ENCODE assay signal across 19 mouse cellular contexts in genomic region chr9:72512229-72512981, GRCm38 (mm10). TPM values are rescaled to one million over a fixed set of nuclear protein-coding genes. Genes with fewer than 3 reads are reported as not detected.
DNase-seq lines count a peak whose midpoint lies in the region; ATAC-seq and TF ChIP-seq lines count a peak whose summit lies in the region.
"Had no signal": no experiment of that assay in that cellular context is flagged by ENCODE, and none has a peak within 500 bp of the region (broad histone marks: within the 10 kb centered on the region; RNA-seq: fewer than 3 reads in every experiment).

No protein-coding gene starts in this region.

- no peaks in the 10 kb centered on the region for H3K9me3 ChIP-seq in forebrain, embryonic 13.5 days (replicated peaks)
- no peaks in the 10 kb centered on the region for H3K9me3 ChIP-seq in forebrain, embryonic 10.5 days
- no peaks in the 10 kb centered on the region for H3K9me3 ChIP-seq in heart, embryonic 10.5 days
- H3K9me3 ChIP-seq: embryonic facial prominence, embryonic 15.5 days; midbrain, embryonic 12.5 days; neural tube, embryonic 12.5 days had no signal

- peak overlapping the region; percentile 34 for H3K4me2 ChIP-seq in forebrain, embryonic 13.5 days
- H3K4me2 ChIP-seq: embryonic facial prominence, embryonic 15.5 days; heart, embryonic 11.5 days; midbrain, embryonic 12.5 days; neural tube, embryonic 12.5 days had no signal

- TF ChIP-seq POLR2A in testis, adult 2 months (IDR thresholded peaks at IDR 0.05; ENCODE audit: control insufficient read depth, low read depth, low read length) = no peak

- peak overlapping the region; percentile 52 for H3K27ac ChIP-seq in forebrain, embryonic 13.5 days
- no peak overlapping the region for H3K27ac ChIP-seq in forebrain, embryonic 10.5 days
- H3K27ac ChIP-seq in testis, adult 2 months (ENCODE audit: control insufficient read depth, insufficient read depth, low read depth, low read length) = 0 out of 2 replicates have a peak overlapping the region, but pooled peaks have one; percentile 21
- H3K27ac ChIP-seq in heart, embryonic 10.5 days = no peak overlapping the region
- H3K27ac ChIP-seq: embryonic facial prominence, embryonic 15.5 days; midbrain, embryonic 12.5 days; neural tube, embryonic 12.5 days had no signal

- no peaks in the 10 kb centered on the region for H3K36me3 ChIP-seq in forebrain, embryonic 13.5 days (ENCODE audit: poor library complexity, severe bottlenecking)
- H3K36me3 ChIP-seq in forebrain, embryonic 10.5 days (replicated peaks) = no peaks in the 10 kb centered on the region
- no peaks in the 10 kb centered on the region for H3K36me3 ChIP-seq in testis, adult 2 months (ENCODE audit: control insufficient read depth, insufficient read depth, low read length)
- no peaks in the 10 kb centered on the region for H3K36me3 ChIP-seq in heart, embryonic 10.5 days
- H3K36me3 ChIP-seq: embryonic facial prominence, embryonic 15.5 days; midbrain, embryonic 12.5 days; neural tube, embryonic 12.5 days had no signal

- peak; percentile 78 for ATAC-seq in forebrain, embryonic 13.5 days
- ATAC-seq: CD4-positive, CD25-positive, alpha-beta regulatory T cell, adult 4 months; lung, postnatal 0 days had no signal

- peaks cover 9% of the 10 kb centered on the region for H3K4me1 ChIP-seq in forebrain, embryonic 13.5 days
- no peaks in the 10 kb centered on the region for H3K4me1 ChIP-seq in forebrain, embryonic 10.5 days
- H3K4me1 ChIP-seq in testis, adult 2 months (ENCODE audit: control insufficient read depth, insufficient read depth, low read length) = peaks cover 2% of the 10 kb centered on the region; the same call in 1 of the 2 replicates
- H3K4me1 ChIP-seq in heart, embryonic 10.5 days = no peaks in the 10 kb centered on the region

- H3K4me3 ChIP-seq in forebrain, embryonic 13.5 days = no peak overlapping the region
- H3K4me3 ChIP-seq in forebrain, embryonic 10.5 days = no peak overlapping the region
- H3K4me3 ChIP-seq in testis, adult 2 months (ENCODE audit: control insufficient read depth, low read depth, low read length) = peak overlapping the region; percentile 67
- H3K4me3 ChIP-seq in heart, embryonic 10.5 days = no peak overlapping the region
- H3K4me3 ChIP-seq: embryonic facial prominence, embryonic 15.5 days; midbrain, embryonic 12.5 days; neural tube, embryonic 12.5 days had no signal

- intact Hi-C loops in left cerebral cortex, postnatal 4 days (cut with DNase I) = no loop called here

- TF ChIP-seq CTCF in testis, adult 2 months (IDR thresholded peaks at IDR 0.05; ENCODE audit: control insufficient read depth, insufficient read depth, insufficient replicate concordance, low read depth, low read length) = no peak

- no peaks in the 10 kb centered on the region for H3K27me3 ChIP-seq in forebrain, embryonic 13.5 days
- H3K27me3 ChIP-seq in forebrain, embryonic 10.5 days (ENCODE audit: poor library complexity, severe bottlenecking) = no peaks in the 10 kb centered on the region
- H3K27me3 ChIP-seq in testis, adult 2 months (ENCODE audit: control insufficient read depth, insufficient read depth, low read length) = no peaks in the 10 kb centered on the region
- H3K27me3 ChIP-seq in heart, embryonic 10.5 days (ENCODE audit: insufficient read depth, poor library complexity, severe bottlenecking) = no peaks in the 10 kb centered on the region
- H3K27me3 ChIP-seq: embryonic facial prominence, embryonic 15.5 days; midbrain, embryonic 12.5 days; neural tube, embryonic 12.5 days had no signal

- WGBS in forebrain, embryonic 13.5 days = 30% methylated on average over 11 of the region's 11 CpGs
- WGBS in forebrain, embryonic 10.5 days = 64% methylated on average over 11 of the region's 11 CpGs
- WGBS in heart, embryonic 10.5 days = 62% methylated on average over 11 of the region's 11 CpGs

- H3K9ac ChIP-seq in forebrain, embryonic 13.5 days = no peak overlapping the region
- H3K9ac ChIP-seq: embryonic facial prominence, embryonic 15.5 days; midbrain, embryonic 12.5 days; neural tube, embryonic 12.5 days had no signal

- DNase-seq in forebrain, embryonic 10.5 days (ENCODE audit: extremely low spot score, low spot score) = no peak
- peak; percentile 19 for DNase-seq in left cerebral cortex, postnatal 4 days
- no peak for DNase-seq in left cerebral cortex, adult 11 months (ENCODE audit: low spot score)
- DNase-seq in testis, postnatal 10 days (ENCODE audit: low spot score) = no peak
- DNase-seq in heart, embryonic 10.5 days (ENCODE audit: low spot score) = no peak
- DNase-seq: adrenal gland, postnatal 36 days; cerebellum, adult 18-20 months; cerebellum, postnatal 25 days; gastrocnemius, postnatal 10 days; kidney, adult 2 months; kidney, postnatal 10 days had no signal

RNA-seq across cellular contexts. Expression of gene Rfx7, which starts 19.6 kb away (rescaled TPM):
- polyA plus RNA-seq in forebrain, embryonic 13.5 days (2015; fragmentation: Nextera tagmentation; extraction: Ambion mirVana) = 16.2 and 18.5 TPM in 2 replicates
- 16.5 and 16.8 TPM in 2 replicates for polyA plus RNA-seq in forebrain, embryonic 10.5 days (2016; fragmentation: Nextera tagmentation; extraction: Ambion mirVana)
- 10 to 100 TPM; 54.6 to 59.8 TPM for total RNA-seq in left cerebral cortex, postnatal 4 days (2021)
- polyA plus RNA-seq in testis, adult 2 months (2012; rRNA removed) = 5.6 and 6.4 TPM in 2 replicates
- 9.0 and 12.3 TPM in 2 replicates for polyA plus RNA-seq in heart, embryonic 10.5 days (2016; fragmentation: Nextera tagmentation; extraction: Ambion mirVana)

RNA-seq across cellular contexts. Expression of gene Tex9, which starts 20.4 kb away (rescaled TPM):
- polyA plus RNA-seq in forebrain, embryonic 13.5 days (2015; fragmentation: Nextera tagmentation; extraction: Ambion mirVana) = 62.0 and 65.6 TPM in 2 replicates
- 75.5 and 89.5 TPM in 2 replicates for polyA plus RNA-seq in forebrain, embryonic 10.5 days (2016; fragmentation: Nextera tagmentation; extraction: Ambion mirVana)
- total RNA-seq in left cerebral cortex, postnatal 4 days (2021) = 10 to 100 TPM; 13.7 to 20.0 TPM
- polyA plus RNA-seq in testis, adult 2 months (2012; rRNA removed) = 29.3 and 38.0 TPM in 2 replicates
- 16.6 and 27.0 TPM in 2 replicates for polyA plus RNA-seq in heart, embryonic 10.5 days (2016; fragmentation: Nextera tagmentation; extraction: Ambion mirVana)

Comparison
In these comparisons a context has a peak if more than half of its experiments do, and no peak if none do; other contexts are left out.
1. H3K27ac ChIP-seq: peak in forebrain, embryonic 13.5 days (single experiment) and testis, adult 2 months (single experiment); none in forebrain, embryonic 10.5 days (single experiment) and heart, embryonic 10.5 days (single experiment).